Mouse (Mus musculus) stomach, postnatal 0 days (tissue): ENCODE measurements around the gene Ddx1. TPM values are rescaled to one million over a fixed set of nuclear protein-coding genes. Genes with fewer than 3 reads are reported as not detected.

Experiments used
- ATAC-seq: fragments of 200-750 bp; cut with Nextera tagmentation; 2 replicates; pipeline ENCODE4 v1.8.0; 2017; ENCODE audit not compliant: low FRiP score, low TSS enrichment
- DNase-seq: peaks from one replicate; pipeline ENCODE4 v3.0.0-alpha.2; 2016; ENCODE audit warnings: low spot score
- H3K27ac ChIP-seq: fragments of 300-500 bp; sonication (generic); replicated peaks from 2 replicates; pipeline ENCODE4 v1.5.1; 2014; ENCODE audit warnings: mild to moderate bottlenecking, control low read depth
- H3K27me3 ChIP-seq: fragments of 300-500 bp; sonication (generic); 2 replicates; pipeline ENCODE4 v1.6.1; 2014; ENCODE audit warnings: low read length; ENCODE audit not compliant: control insufficient read depth, insufficient read depth
- H3K36me3 ChIP-seq: fragments of 300-500 bp; sonication (generic); 2 replicates; pipeline ENCODE4 v1.6.1; 2014; ENCODE audit warnings: low read length, mixed read lengths; ENCODE audit not compliant: control insufficient read depth, insufficient read depth
- H3K4me1 ChIP-seq: fragments of 300-500 bp; sonication (generic); replicated peaks from 2 replicates; pipeline ENCODE4 v1.6.1; 2014; ENCODE audit warnings: antibody characterized with exemption; ENCODE audit not compliant: control insufficient read depth, insufficient read depth
- H3K4me2 ChIP-seq: fragments of 300-500 bp; sonication (generic); replicated peaks from 2 replicates; pipeline ENCODE4 v1.6.1; 2014; ENCODE audit warnings: low read depth, mild to moderate bottlenecking, control low read depth, moderate library complexity
- H3K4me3 ChIP-seq: fragments of 300-500 bp; sonication (generic); 2 replicates; pipeline ENCODE4 v1.5.1; 2014; ENCODE audit warnings: low read depth, low read length, control low read depth
- H3K9ac ChIP-seq: fragments of 300-500 bp; sonication (generic); 2 replicates; pipeline ENCODE4 v1.6.1; 2014; ENCODE audit warnings: mild to moderate bottlenecking, low read length, control low read depth, mixed read lengths
- H3K9me3 ChIP-seq: fragments of 300-500 bp; sonication (generic); 2 replicates; pipeline ENCODE4 v1.6.1; 2016; ENCODE audit warnings: low read length; ENCODE audit not compliant: control insufficient read depth
- CTCF ChIP-seq: IDR thresholded peaks from 2 replicates; pipeline ENCODE4 v1.5.1; 2016; ENCODE audit warnings: antibody characterized with exemption, low read depth, mild to moderate bottlenecking, moderate library complexity
- EP300 ChIP-seq: optimal IDR thresholded peaks from 2 replicates; pipeline ENCODE3; 2016; ENCODE audit warnings: antibody characterized with exemption
- WGBS: fragments of 180-500 bp; shearing (Covaris S2); extraction: QIAGEN DNeasy Blood & Tissue Kit; methylation state at CpG from one replicate; pipeline ENCODE4 v1.1.7; 2014; 5-methylcytosine and 5-hydroxymethylcytosine counted together
- polyA plus RNA-seq: library from polyadenylated mRNA; unstranded; fragments of >200 nt; fragmentation: Nextera tagmentation; extraction: Ambion mirVana; gene quantifications from 2 replicates; pipeline ENCODE4 v1.2.1, GENCODE M21; 2015

The Ddx1 gene
- 61.3 and 62.4 TPM in 2 replicates for polyA plus RNA-seq

- H3K4me2 ChIP-seq, result peak within 1 kb of the TSS; percentile 62
- DNase-seq (peak; percentile 84), ATAC-seq (peak; percentile 94)
- H3K27ac ChIP-seq, result peak within 1 kb of the TSS; percentile 92
- peak within 1 kb of the TSS; percentile 94 for H3K9ac ChIP-seq
- WGBS, result 3% methylated on average over 57 of the region's 59 CpGs
- TF ChIP-seq CTCF (no peak), EP300 (no peak)
- H3K36me3 ChIP-seq, result no peaks in the 10 kb centered on the region
- no peaks in the 10 kb centered on the region for H3K4me1 ChIP-seq
- H3K27me3 ChIP-seq, result no peaks in the 10 kb centered on the region
- no peaks in the 10 kb centered on the region for H3K9me3 ChIP-seq
- H3K4me3 ChIP-seq, result peak within 1 kb of the TSS; percentile 93
Measured at GRCm38 (mm10) chr12:13248691-13249572, at the start of gene Ddx1. TSS of gene Ddx1 (minus strand) at chr12:13249213.

GRCm38 (mm10) chr12:13293421-13293881 is 44.4 kb upstream of the Ddx1 start:
- Histone ChIP-seq H3K27ac (no peak overlapping the region), H3K4me2 (no peak overlapping the region), H3K4me3 (no peak overlapping the region), H3K27me3 (no peaks in the 10 kb centered on the region), H3K9me3 (no peaks in the 10 kb centered on the region), H3K4me1 (no peaks in the 10 kb centered on the region), H3K36me3 (no peaks in the 10 kb centered on the region), H3K9ac (no peak overlapping the region)
- WGBS, result 35% methylated on average over 3 of the region's 3 CpGs
- ATAC-seq, result no peak
- DNase-seq, result no peak
- TF ChIP-seq EP300, result no peak
- peak; percentile 58 for TF ChIP-seq CTCF

GRCm38 (mm10) chr12:13291453-13291852 is 42.4 kb upstream of the Ddx1 start:
- no peak overlapping the region for H3K27ac ChIP-seq
- no peaks in the 10 kb centered on the region for H3K4me1 ChIP-seq
- DNase-seq (no peak), ATAC-seq (no peak)
- H3K4me2 ChIP-seq, result no peak overlapping the region
- WGBS, result 81% methylated on average over 2 of the region's 2 CpGs
- TF ChIP-seq CTCF (no peak), EP300 (no peak)
- no peak overlapping the region for H3K4me3 ChIP-seq
- no peaks in the 10 kb centered on the region for H3K9me3 ChIP-seq
- H3K36me3 ChIP-seq, result no peaks in the 10 kb centered on the region
- H3K9ac ChIP-seq, result no peak overlapping the region
- no peaks in the 10 kb centered on the region for H3K27me3 ChIP-seq

- Histone ChIP-seq H3K9me3 (no peaks in the 10 kb centered on the region), H3K9ac (peak overlapping the region; percentile 80), H3K4me2 (peak overlapping the region; percentile 72), H3K36me3 (no peaks in the 10 kb centered on the region), H3K4me3 (peak overlapping the region; percentile 95), H3K27ac (no peak overlapping the region), H3K4me1 (no peaks in the 10 kb centered on the region), H3K27me3 (no peaks in the 10 kb centered on the region)
- no peak for TF ChIP-seq EP300
- no peak for TF ChIP-seq CTCF
- ATAC-seq, result peak; percentile 39
- WGBS, result 42% methylated on average over 16 of the region's 16 CpGs
- no peak for DNase-seq
Measured at GRCm38 (mm10) chr12:13269570-13270390, 20.8 kb upstream of the Ddx1 start.

- TF ChIP-seq EP300 (no peak), CTCF (no peak)
- H3K27ac ChIP-seq, result no peak within 1 kb of the TSS
- peak within 1 kb of the TSS; percentile 80 for H3K9ac ChIP-seq
- WGBS, result 2% methylated on average over 38 of the region's 38 CpGs
- no peaks in the 10 kb centered on the region for H3K9me3 ChIP-seq
- no peaks in the 10 kb centered on the region for H3K27me3 ChIP-seq
- DNase-seq (peak; percentile 87), ATAC-seq (peak; percentile 94)
- H3K4me1 ChIP-seq, result no peaks in the 10 kb centered on the region
- H3K4me2 ChIP-seq, result peak within 1 kb of the TSS; percentile 72
- no peaks in the 10 kb centered on the region for H3K36me3 ChIP-seq
- peak within 1 kb of the TSS; percentile 95 for H3K4me3 ChIP-seq
Measured at GRCm38 (mm10) chr12:13268826-13269449, 19.9 kb upstream of the Ddx1 start, which contains the start of gene Nbas. TSS of gene Nbas (plus strand) at chr12:13269133.
